Mouse (Mus musculus): ENCODE results near the gene Rere.
A peak's percentile ranks its signal among the peaks of the same experiment; 100 is the strongest.
"Not testable (repeated sequence)": the region's sequence is repeated elsewhere in the genome, so short reads cannot be mapped to it uniquely, and the experiment has no call there.

Rere gene

GRCm38 (mm10) chr4:150581931-150582723 lies 300.7 kb downstream of the Rere start:
- DNase-seq (ENCODE audit: low read depth, low spot score): no peak

GRCm38 (mm10) chr4:150582966-150583776 lies 301.7 kb downstream of the Rere start:
- no peak for DNase-seq (ENCODE audit: low read depth, low spot score)

GRCm38 (mm10) chr4:150583777-150584135 lies 302.3 kb downstream of the Rere start:
- DNase-seq (ENCODE audit: low read depth, low spot score): no peak

GRCm38 (mm10) chr4:150585800-150586199 lies 304.4 kb downstream of the Rere start:
- no peak for DNase-seq (ENCODE audit: low read depth, low spot score)

- no peak for DNase-seq (ENCODE audit: low read depth, low spot score)
Measured at GRCm38 (mm10) chr4:150586275-150586674, 304.8 kb downstream of the Rere start.

GRCm38 (mm10) chr4:150587597-150588299 lies 306.3 kb downstream of the Rere start:
- DNase-seq (ENCODE audit: low read depth, low spot score): peak; percentile 13

GRCm38 (mm10) chr4:150588300-150588621 lies 306.8 kb downstream of the Rere start:
- no peak for DNase-seq (ENCODE audit: low read depth, low spot score)

GRCm38 (mm10) chr4:150590621-150591282 lies 309.3 kb downstream of the Rere start:
- DNase-seq (ENCODE audit: low read depth, low spot score): no peak

- no peak for DNase-seq (ENCODE audit: low read depth, low spot score)
Measured at GRCm38 (mm10) chr4:150591602-150592001, 310.2 kb downstream of the Rere start.

GRCm38 (mm10) chr4:150592087-150592486 lies 310.6 kb downstream of the Rere start:
- no peak for DNase-seq (ENCODE audit: low read depth, low spot score)

- DNase-seq (ENCODE audit: low read depth, low spot score): no peak
Measured at GRCm38 (mm10) chr4:150593473-150594217, 312.2 kb downstream of the Rere start.

GRCm38 (mm10) chr4:150594298-150594829 lies 312.9 kb downstream of the Rere start:
- DNase-seq (ENCODE audit: low read depth, low spot score): no peak

GRCm38 (mm10) chr4:150595071-150595470 lies 313.6 kb downstream of the Rere start:
- no peak for DNase-seq (ENCODE audit: low read depth, low spot score)

- no peak for DNase-seq (ENCODE audit: low read depth, low spot score)
Measured at GRCm38 (mm10) chr4:150595991-150596390, 314.5 kb downstream of the Rere start.

- DNase-seq (ENCODE audit: low read depth, low spot score): no peak
Measured at GRCm38 (mm10) chr4:150598686-150599085, 317.2 kb downstream of the Rere start.

GRCm38 (mm10) chr4:150599119-150599992 lies 317.9 kb downstream of the Rere start:
- DNase-seq (ENCODE audit: low read depth, low spot score): no peak

- DNase-seq (ENCODE audit: low read depth, low spot score): not testable (repeated sequence)
Measured at GRCm38 (mm10) chr4:150600503-150600902, 319.1 kb downstream of the Rere start.

- no peak for DNase-seq (ENCODE audit: low read depth, low spot score)
Measured at GRCm38 (mm10) chr4:150601489-150601888, 320.0 kb downstream of the Rere start.

GRCm38 (mm10) chr4:150603366-150604061 lies 322.1 kb downstream of the Rere start:
- no peak for DNase-seq (ENCODE audit: low read depth, low spot score)

Measured in c-Kit-negative CD71-positive TER-119-positive erythroid progenitor cells, embryonic 14.5 days (primary cell).